Mouse (Mus musculus): ENCODE measurements around the gene Nhp2.

The Nhp2 gene

DNA sequence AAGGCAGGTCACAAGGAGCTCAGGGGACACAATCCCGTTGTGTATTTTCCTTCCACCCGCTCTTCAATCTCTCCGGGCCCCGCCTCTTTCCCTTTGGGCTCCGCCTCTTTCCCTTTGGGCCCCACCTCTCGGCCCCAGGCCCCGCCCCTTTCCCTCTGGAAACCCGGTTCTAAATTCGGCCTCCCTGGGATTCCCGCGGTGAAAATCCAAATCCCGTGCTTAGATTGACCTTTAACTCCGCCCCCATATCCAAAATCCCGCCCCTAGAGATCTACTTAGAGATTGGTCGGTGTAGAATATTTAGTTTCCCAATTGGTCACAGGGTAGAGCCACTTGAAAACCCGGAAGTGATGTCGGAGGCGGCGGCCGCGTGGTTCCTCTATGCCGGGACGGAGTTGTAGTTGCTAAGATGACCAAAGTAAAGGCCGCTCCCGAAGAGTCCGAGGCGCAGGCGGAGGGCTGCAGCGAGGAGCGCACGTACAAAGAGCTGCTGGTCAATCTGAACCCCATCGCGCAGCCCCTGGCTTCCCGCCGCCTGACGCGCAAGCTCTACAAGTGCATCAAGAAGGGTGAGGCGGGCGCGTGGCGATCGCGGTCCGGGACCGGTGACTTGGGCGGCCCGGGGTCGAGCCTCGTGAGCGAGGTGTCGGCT lies at the start of gene Nhp2:
Nhp2 (plus strand) TSS at position 327 of the 652 bp plus-strand sequence.
- DNase-seq, result peak; percentile 97

GRCm38 (mm10) chr11:51576454-51576853 lies 43.1 kb upstream of the Nhp2 start:
- DNase-seq, result no peak

DNA sequence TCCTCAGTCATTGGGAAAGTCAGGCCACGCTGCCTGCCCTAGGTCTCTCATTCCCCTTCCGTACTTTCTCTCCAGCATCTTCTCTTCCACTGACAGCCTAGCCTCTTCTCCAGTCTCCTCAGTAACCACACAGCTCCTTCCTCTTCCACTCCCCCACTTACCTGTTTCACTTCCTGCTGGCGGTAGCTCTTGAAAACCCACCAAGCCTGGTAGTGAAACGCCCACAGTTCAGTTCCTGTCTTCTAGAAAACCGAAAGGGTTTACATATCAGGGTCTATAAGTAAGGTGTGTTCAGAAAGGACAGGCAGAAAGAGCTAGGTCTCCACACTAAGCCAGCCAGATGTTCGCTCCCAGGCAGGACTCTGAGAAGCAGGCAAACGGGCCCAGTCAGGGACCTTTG lies 41.9 kb upstream of the Nhp2 start:
- DNase-seq, result no peak

DNA sequence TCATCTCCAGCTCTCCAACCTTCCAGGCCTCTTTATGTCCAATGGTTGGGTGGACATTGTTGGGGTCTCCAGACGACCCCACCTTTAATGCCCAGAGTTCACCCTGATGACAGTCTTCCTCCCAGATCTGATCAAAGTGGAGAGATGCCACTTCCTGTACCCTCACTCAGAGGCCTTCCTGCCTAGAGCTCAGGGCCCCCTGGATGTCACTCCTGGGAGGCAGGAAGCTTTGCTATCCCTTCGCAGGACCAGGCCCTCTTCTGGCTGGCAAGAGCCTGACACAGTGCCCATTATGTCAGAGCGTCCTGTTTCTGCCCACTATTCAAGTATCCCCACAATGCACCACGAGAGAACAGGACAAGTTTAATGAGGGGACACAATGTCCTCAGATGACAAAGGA lies 40.5 kb upstream of the Nhp2 start:
- DNase-seq, result no peak

- DNase-seq, result peak; percentile 83
Measured at GRCm38 (mm10) chr11:51582713-51583112, 36.8 kb upstream of the Nhp2 start.

- DNase-seq, result no peak
Measured at GRCm38 (mm10) chr11:51584057-51584430, 35.5 kb upstream of the Nhp2 start.

DNA sequence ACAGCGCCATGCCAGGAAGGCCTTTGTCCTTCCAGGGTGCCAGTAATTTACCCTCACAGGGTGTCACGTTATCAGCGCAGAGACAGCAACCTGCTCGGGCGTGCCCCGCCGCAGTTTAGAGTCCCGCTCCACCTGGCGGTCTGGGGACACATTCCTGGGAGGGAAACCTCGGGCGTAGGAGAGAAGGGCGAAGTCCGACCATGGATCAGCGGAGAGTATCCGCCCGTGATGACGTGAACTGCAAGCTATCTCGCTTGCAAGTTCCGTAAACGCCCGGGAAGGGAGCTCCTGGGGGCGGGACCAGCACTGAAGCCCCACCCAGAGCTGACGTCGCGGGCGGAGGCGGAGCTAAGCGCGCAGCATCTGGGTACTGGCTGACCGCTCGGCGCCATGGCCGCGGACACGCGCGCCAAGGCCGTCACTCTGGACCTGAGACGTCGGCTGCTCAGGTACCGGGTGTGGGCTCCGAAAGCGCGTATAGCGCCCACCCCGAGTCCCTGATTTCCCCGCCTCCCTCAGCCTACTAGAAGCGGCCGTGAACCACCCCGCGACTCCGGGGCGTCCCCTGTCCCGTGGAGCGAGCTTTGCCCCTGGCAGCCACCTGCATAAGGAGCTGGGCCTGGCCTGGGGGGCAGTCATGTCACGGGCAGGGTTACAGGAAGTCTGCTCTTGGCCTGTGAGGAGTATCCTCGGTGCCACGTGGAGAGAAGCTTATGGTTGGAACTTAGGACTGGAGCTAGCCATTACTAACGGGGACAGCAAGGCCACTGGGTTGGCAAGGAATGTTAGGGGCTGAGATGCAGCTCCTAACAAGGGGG lies 34.9 kb upstream of the Nhp2 start, which contains the start of gene Phykpl:
Phykpl (plus strand) TSS at position 327 of the 818 bp plus-strand sequence.
- peak; percentile 98 for DNase-seq

DNA sequence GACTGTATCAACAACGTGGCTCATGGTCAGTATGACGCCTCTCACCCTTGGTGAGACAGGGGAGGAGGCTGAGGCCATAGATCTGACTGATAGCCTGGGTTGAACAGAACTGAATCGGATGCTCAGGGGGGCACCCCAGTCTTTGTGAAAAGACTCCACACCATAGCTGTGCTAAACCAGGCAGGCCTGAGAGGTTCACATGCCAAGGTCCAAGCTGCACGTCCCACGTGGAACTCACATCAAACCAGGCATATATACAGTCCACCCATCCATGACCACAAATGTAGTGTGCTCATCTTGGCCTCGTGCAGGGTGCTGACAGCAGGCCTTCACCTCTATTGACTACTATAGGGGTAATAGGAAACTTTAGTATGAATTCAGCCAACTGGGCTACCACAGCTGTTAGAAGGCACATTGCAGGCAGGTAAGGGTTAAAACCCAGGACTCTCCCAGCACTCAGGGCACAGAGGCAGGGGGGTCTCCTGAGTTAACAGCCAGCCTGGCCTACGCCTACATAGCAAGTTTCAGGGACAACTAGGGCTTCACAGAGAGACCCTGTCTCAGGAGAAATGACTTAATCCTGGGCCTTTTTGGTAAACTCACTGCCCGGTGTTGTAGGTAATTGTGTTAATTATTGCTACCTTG lies 33.8 kb upstream of the Nhp2 start:
- no peak for DNase-seq

DNA sequence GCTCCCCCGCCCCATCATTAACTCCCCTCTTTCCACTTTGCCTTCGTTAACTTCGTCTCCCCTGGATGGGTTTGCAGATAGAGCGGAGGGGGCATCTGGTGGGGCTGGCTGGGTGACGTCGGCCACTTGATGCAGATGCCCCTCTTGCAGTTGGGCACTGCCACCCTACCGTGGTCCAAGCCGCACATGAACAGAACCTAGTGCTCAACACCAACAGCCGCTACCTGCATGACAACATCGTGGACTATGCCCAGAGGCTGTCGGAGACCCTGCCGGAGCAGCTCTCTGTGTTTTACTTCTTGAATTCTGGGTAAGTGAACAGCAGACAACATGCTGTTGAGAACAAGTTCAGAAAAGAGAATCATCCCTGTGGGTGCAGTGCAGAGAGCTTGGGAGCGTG lies 33.1 kb upstream of the Nhp2 start:
- no peak for DNase-seq

- DNase-seq, result no peak
Measured at GRCm38 (mm10) chr11:51587059-51587458, 32.5 kb upstream of the Nhp2 start.

DNA sequence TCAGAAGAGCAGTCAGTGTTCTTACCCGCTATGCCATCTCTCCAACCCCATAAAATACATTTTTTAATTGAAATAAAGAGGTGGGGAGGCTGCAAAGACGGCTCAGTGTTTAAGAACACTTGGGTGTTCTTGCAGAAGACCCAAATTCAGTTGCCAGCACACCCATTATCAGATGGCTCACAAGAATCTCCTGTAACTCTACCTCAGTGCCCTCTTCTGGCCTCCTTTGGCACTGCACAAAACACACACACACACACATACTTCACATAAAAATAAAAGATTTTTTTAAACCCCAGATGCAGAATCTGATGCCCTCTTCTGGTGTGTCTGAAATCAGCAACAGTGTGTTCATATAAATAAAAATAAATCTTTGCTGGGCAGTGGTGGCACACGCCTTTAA lies 30.7 kb upstream of the Nhp2 start:
- DNase-seq, result no peak

DNA sequence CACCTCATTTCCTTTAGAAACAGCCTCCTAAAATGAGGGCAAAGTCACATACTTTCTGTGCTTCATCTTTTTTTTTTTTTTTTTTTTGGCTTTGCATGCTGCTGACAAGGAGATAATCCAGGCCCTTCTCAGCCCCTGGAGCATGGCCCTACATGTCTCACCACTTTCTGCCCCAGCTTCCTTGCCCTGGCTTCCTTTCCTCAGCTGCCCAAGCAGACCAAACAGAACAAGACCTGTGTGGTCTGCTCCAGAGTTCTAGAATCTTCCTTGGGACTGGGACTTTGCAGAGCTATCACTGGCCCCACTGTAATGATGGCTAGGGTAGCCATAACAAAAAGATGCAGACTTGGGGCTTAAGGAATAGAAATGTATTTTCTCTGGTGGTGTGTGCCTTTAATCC lies 29.5 kb upstream of the Nhp2 start:
- DNase-seq, result no peak

- DNase-seq, result peak; percentile 20
Measured at GRCm38 (mm10) chr11:51591168-51591567, 28.4 kb upstream of the Nhp2 start.

DNA sequence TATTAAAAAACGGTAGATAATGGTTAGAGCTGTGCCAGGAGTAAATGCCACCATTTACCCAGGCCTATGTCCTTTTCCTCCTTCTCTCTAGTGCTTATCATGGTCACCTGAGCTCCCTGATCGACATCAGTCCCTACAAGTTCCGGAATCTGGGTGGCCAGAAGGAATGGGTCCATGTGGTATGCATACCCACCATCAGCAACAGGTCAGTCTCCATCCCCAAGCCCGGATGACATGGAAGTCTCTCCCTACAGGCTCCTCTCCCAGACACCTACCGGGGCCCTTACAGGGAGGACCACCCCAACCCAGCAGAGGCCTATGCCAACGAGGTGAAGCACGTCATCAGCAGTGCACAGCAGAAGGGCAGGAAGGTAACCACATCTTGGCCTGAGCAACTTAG lies 27.6 kb upstream of the Nhp2 start:
- no peak for DNase-seq

- no peak for DNase-seq
Measured at GRCm38 (mm10) chr11:51593368-51593767, 26.2 kb upstream of the Nhp2 start.

GRCm38 (mm10) chr11:51593849-51594248 lies 25.7 kb upstream of the Nhp2 start:
- DNase-seq, result no peak

DNA sequence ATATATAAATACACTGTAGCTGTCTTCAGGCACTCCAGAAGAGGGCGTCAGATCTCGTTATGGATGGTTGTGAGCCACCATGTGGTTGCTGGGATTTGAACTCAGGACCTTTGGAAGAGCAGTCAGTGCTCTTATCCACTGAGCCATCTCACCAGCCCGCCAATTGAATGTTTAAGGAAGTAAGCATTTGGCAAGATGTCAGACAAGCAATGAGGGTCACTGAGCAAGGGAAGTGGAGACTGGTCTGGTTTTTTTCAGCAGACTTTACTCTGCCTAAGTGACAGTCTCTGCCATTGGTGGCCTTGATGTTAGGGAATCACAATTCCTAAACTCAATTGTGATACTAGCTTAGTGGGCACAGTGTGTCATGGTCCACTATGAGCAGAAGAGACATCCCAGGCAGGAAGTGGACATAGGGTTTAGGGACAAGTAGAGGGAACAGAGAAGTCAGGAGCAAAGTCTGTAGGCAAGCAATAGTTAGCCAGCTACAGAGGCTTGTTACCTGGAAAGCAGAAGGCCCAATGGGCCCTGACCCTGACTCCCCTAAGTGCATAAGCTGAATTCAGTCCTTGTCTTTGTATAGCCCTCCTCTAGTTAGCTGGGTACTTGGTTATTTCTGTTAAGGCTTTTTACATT lies 24.7 kb upstream of the Nhp2 start:
- DNase-seq, result no peak

GRCm38 (mm10) chr11:51595459-51596083 lies 24.0 kb upstream of the Nhp2 start:
- DNase-seq, result no peak

DNA sequence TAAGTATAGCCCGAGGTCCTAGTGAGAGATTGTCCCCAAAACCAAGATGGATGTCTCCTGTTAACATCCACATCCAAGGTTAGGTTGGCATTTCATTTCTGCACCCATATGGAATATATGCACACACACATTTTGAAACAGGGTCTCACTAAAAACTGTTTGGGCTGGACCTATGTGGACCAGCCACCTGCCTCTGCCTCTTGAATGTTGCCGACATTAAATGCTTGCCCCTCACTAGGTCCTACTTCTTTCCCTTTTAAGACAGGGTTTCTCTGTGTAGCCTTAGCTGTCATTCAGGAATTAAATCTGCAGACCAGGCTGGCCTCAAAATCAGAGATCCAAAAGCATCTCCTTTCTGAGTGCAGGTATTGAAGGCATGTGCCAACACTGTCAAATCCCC lies 22.0 kb upstream of the Nhp2 start:
- DNase-seq, result no peak

DNA sequence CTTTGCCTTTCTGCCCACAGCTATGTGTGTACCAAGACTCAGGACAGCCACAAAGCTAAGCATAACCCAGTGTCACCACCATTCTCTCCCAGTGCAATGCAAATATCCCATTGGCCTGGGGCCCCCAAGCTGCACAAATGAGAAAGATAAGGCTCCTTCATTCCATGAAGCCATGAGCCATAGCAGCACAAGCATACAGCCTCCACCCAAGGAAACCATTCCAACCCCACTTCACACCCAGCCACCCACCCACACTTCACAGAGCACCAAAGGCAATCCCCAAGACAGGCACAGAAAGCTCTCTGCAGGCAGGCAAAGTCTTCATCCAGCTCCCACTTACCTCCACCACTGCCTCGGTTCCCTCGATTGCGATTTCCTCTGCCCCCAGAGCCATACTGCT lies 17.3 kb upstream of the Nhp2 start:
- DNase-seq, result no peak

- DNase-seq, result peak; percentile 91
Measured at GRCm38 (mm10) chr11:51605602-51606446, 13.7 kb upstream of the Nhp2 start.

Data from lung, postnatal 14 days (tissue).